Comparison of ENCODE assay signal across 8 mouse cellular contexts in genomic region chr11:101009046-101009887, GRCm38 (mm10). TPM values are rescaled to one million over a fixed set of nuclear protein-coding genes. Genes with fewer than 3 reads are reported as not detected.
A peak's percentile ranks its signal among the peaks of the same experiment; 100 is the strongest.
DNase-seq lines count a peak whose midpoint lies in the region; ATAC-seq and TF ChIP-seq lines count a peak whose summit lies in the region.

Gene Atp6v0a1, plus strand, starts transcription at chr11:101009452.

- H3K4me3 ChIP-seq in ES-Bruce4 (ENCODE audit: low read depth, low read length): peak within 1 kb of the TSS; percentile 89
- H3K4me3 ChIP-seq in forebrain, embryonic 13.5 days: peak within 1 kb of the TSS; percentile 68
- peak within 1 kb of the TSS; percentile 92 for H3K4me3 ChIP-seq in liver, postnatal 0 days (ENCODE audit: low read depth, low read length)
- H3K4me3 ChIP-seq in neural tube, embryonic 14.5 days (ENCODE audit: low read depth, low read length): peak within 1 kb of the TSS; percentile 80

- peak; percentile 98 to 99 for DNase-seq in heart, postnatal 10 days
- peak; percentile 88 for DNase-seq in large intestine, adult 2 months (ENCODE audit: low read depth, low spot score)
- peak; percentile 97 for DNase-seq in liver, postnatal 0 days
- peak; percentile 98 for DNase-seq in testis, postnatal 10 days (ENCODE audit: low spot score)

- peak; percentile 96; the same call in 1 of the 2 replicates for ATAC-seq in cerebellum, adult (ENCODE audit: insufficient number of reproducible peaks, low FRiP score, low TSS enrichment)
- ATAC-seq in forebrain, embryonic 13.5 days: peak; percentile 100
- ATAC-seq in liver, postnatal 0 days: peak; percentile 95
- ATAC-seq in neural tube, embryonic 14.5 days (ENCODE audit: low read depth): peak; percentile 100

- H3K9ac ChIP-seq in ES-Bruce4 (ENCODE audit: low read depth, poor library complexity, severe bottlenecking): peak within 1 kb of the TSS; percentile 86
- H3K9ac ChIP-seq in forebrain, embryonic 13.5 days: peak within 1 kb of the TSS; percentile 88
- H3K9ac ChIP-seq in liver, postnatal 0 days (replicated peaks): peak within 1 kb of the TSS; percentile 94
- H3K9ac ChIP-seq in neural tube, embryonic 14.5 days (replicated peaks; ENCODE audit: low read depth, low read length): peak within 1 kb of the TSS; percentile 89

- H3K27ac ChIP-seq in ES-Bruce4 (ENCODE audit: insufficient read depth, low read length): peak within 1 kb of the TSS; percentile 70
- peak within 1 kb of the TSS; percentile 65 for H3K27ac ChIP-seq in forebrain, embryonic 13.5 days
- H3K27ac ChIP-seq in liver, postnatal 0 days (ENCODE audit: low read depth): peak within 1 kb of the TSS; percentile 97
- peak within 1 kb of the TSS; percentile 89 for H3K27ac ChIP-seq in neural tube, embryonic 14.5 days (ENCODE audit: low read depth, low read length)

- no peaks in the 10 kb centered on the region for H3K9me3 ChIP-seq in ES-Bruce4 (replicated peaks; ENCODE audit: control insufficient read depth, insufficient read depth, low read length, poor library complexity, severe bottlenecking)
- no peaks in the 10 kb centered on the region for H3K9me3 ChIP-seq in forebrain, embryonic 13.5 days (replicated peaks)
- H3K9me3 ChIP-seq in liver, postnatal 0 days (ENCODE audit: low read length): no peaks in the 10 kb centered on the region
- no peaks in the 10 kb centered on the region for H3K9me3 ChIP-seq in neural tube, embryonic 14.5 days (ENCODE audit: control insufficient read depth, low read length)

- no peaks in the 10 kb centered on the region for H3K4me1 ChIP-seq in ES-Bruce4 (ENCODE audit: control insufficient read depth, insufficient read depth, low read length)
- peaks cover 26% of the 10 kb centered on the region for H3K4me1 ChIP-seq in forebrain, embryonic 13.5 days
- H3K4me1 ChIP-seq in liver, postnatal 0 days (ENCODE audit: insufficient read depth): peaks cover 4% of the 10 kb centered on the region; the same call in 1 of the 2 replicates
- peaks cover 14% of the 10 kb centered on the region for H3K4me1 ChIP-seq in neural tube, embryonic 14.5 days (ENCODE audit: control insufficient read depth, insufficient read depth, low read length)

- under 1% methylated on average over 44 of the region's 44 CpGs for WGBS in forebrain, embryonic 13.5 days
- WGBS in large intestine, adult 2 months: 1% methylated on average over 44 of the region's 44 CpGs
- WGBS in liver, postnatal 0 days (ENCODE audit: insufficient replicate concordance): under 1% methylated on average over 44 of the region's 44 CpGs
- WGBS in neural tube, embryonic 14.5 days: under 1% methylated on average over 44 of the region's 44 CpGs

- 0 out of 2 replicates have a peak, but pooled peaks cover 2% of the 10 kb centered on the region for H3K36me3 ChIP-seq in ES-Bruce4 (ENCODE audit: control insufficient read depth, insufficient read depth, low read length, poor library complexity, severe bottlenecking)
- H3K36me3 ChIP-seq in forebrain, embryonic 13.5 days (ENCODE audit: poor library complexity, severe bottlenecking): peaks cover 21% of the 10 kb centered on the region
- peaks cover 19% of the 10 kb centered on the region for H3K36me3 ChIP-seq in liver, postnatal 0 days (replicated peaks; ENCODE audit: insufficient read depth, low read length)
- peaks cover 9% of the 10 kb centered on the region; the same call in 1 of the 2 replicates for H3K36me3 ChIP-seq in neural tube, embryonic 14.5 days (ENCODE audit: control insufficient read depth, insufficient read depth, low read length)

- TF ChIP-seq EP300 in ES-Bruce4 (IDR thresholded peaks at IDR 0.05; ENCODE audit: insufficient read depth, low read depth, low read length): peak; percentile 25; the same call in 1 of the 2 replicates
- TF ChIP-seq EP300 in liver, postnatal 0 days (IDR thresholded peaks at IDR 0.05; ENCODE audit: low read depth): no peak

- TF ChIP-seq POLR2A in ES-Bruce4 (IDR thresholded peaks at IDR 0.05; ENCODE audit: insufficient read depth, low read length): peak; percentile 83

- TF ChIP-seq CTCF in ES-Bruce4 (IDR thresholded peaks at IDR 0.05; ENCODE audit: low read depth, low read length): no peak
- no peak for TF ChIP-seq CTCF in liver, postnatal 0 days (IDR thresholded peaks at IDR 0.05; ENCODE audit: low read depth)

- no peaks in the 10 kb centered on the region for H3K27me3 ChIP-seq in ES-Bruce4 (ENCODE audit: control insufficient read depth, insufficient read depth, low read length, poor library complexity, severe bottlenecking)
- H3K27me3 ChIP-seq in forebrain, embryonic 13.5 days: peaks cover 8% of the 10 kb centered on the region; the same call in 1 of the 2 replicates
- H3K27me3 ChIP-seq in liver, postnatal 0 days (ENCODE audit: insufficient read depth, low read length): no peaks in the 10 kb centered on the region
- no peaks in the 10 kb centered on the region; the same call in 1 of the 2 replicates for H3K27me3 ChIP-seq in neural tube, embryonic 14.5 days (ENCODE audit: control insufficient read depth, insufficient read depth, low read length)

- peak within 1 kb of the TSS; percentile 78 for H3K4me2 ChIP-seq in forebrain, embryonic 13.5 days
- peak within 1 kb of the TSS; percentile 91 for H3K4me2 ChIP-seq in liver, postnatal 0 days (ENCODE audit: low read depth, low read length)
- H3K4me2 ChIP-seq in neural tube, embryonic 14.5 days (ENCODE audit: low read depth, low read length): peak within 1 kb of the TSS; percentile 76

- intact Hi-C loops in heart, postnatal 10 days (cut with DNase I): loop anchor here (2.0 kb wide), 2 partner anchors 26 to 52 kb away; no protein-coding TSS in a partner anchor

RNA-seq across cellular contexts. Expression of gene Atp6v0a1, which starts in this region (rescaled TPM):
- polyA plus RNA-seq in ES-Bruce4 (2011; ENCODE audit: insufficient read depth, insufficient read length, low read depth, missing spikeins): 33.7 and 37.5 TPM in 2 replicates
- 52.9 and 56.3 TPM in 2 replicates for polyA plus RNA-seq in forebrain, embryonic 13.5 days (2015; fragmentation: Nextera tagmentation; extraction: Ambion mirVana)
- 10 to 100 TPM; 89.6 to 93.8 TPM for total RNA-seq in heart, postnatal 10 days (2021)
- polyA plus RNA-seq in large intestine, adult 2 months (2012; rRNA removed): 48.4 and 73.0 TPM in 2 replicates
- polyA plus RNA-seq in liver, postnatal 0 days (2015; fragmentation: Nextera tagmentation; extraction: Ambion mirVana): 25.0 and 29.4 TPM in 2 replicates
- 147 and 175 TPM in 2 replicates for polyA plus RNA-seq in neural tube, embryonic 14.5 days (2014; fragmentation: Nextera tagmentation; extraction: Ambion mirVana)

Comparison
In these comparisons a context has a peak if more than half of its experiments do, and no peak if none do; other contexts are left out.
1. Peak in every context shown above with its lines: DNase-seq, ATAC-seq, H3K4me3 ChIP-seq and H3K27ac ChIP-seq.